Mouse (Mus musculus) left cerebral cortex, adult 8-10 months (tissue): ENCODE results near the gene Ankrd27. TPM values are rescaled to one million over a fixed set of nuclear protein-coding genes. Genes with fewer than 3 reads are reported as not detected.

Experiments
- DNase-seq, 2 experiments: peaks; one replicate each; pipeline ENCODE4 v3.0.0; 2022; ENCODE audit warnings: low spot score in 2 of 2
- total RNA-seq, 4 experiments: library from RNA; stranded (reverse); gene quantifications; 2 replicates each; pipeline ENCODE4 v1.2.4; 2022

The Ankrd27 gene
- total RNA-seq, 4 experiments from 2014 or later = 34.4 to 40.6 (median 39.1) TPM

- DNase-seq = no peak
Observed at GRCm38 (mm10) chr7:35636229-35636628, 50.2 kb downstream of the Ankrd27 start.

- no peak for DNase-seq
Observed at GRCm38 (mm10) chr7:35636874-35637273, 50.8 kb downstream of the Ankrd27 start.

- no peak for DNase-seq
Observed at GRCm38 (mm10) chr7:35640072-35640471, 54.0 kb downstream of the Ankrd27 start.

GRCm38 (mm10) chr7:35646317-35647081, 60.5 kb downstream of the Ankrd27 start:
- no peak for DNase-seq

- DNase-seq = peak; percentile 95 to 98
Observed at GRCm38 (mm10) chr7:35647101-35647698, 61.2 kb downstream of the Ankrd27 start, which contains the start of gene Pdcd5. Gene Pdcd5 (minus strand): TSS chr7:35647521.

GRCm38 (mm10) chr7:35648239-35649069, 62.4 kb downstream of the Ankrd27 start:
- no peak for DNase-seq

- no peak for DNase-seq
Observed at GRCm38 (mm10) chr7:35649071-35649470, 63.0 kb downstream of the Ankrd27 start.

- DNase-seq = no peak
Observed at GRCm38 (mm10) chr7:35650716-35651410, 64.8 kb downstream of the Ankrd27 start.

GRCm38 (mm10) chr7:35651583-35652270, 65.7 kb downstream of the Ankrd27 start:
- no peak for DNase-seq

- DNase-seq = no peak
Observed at GRCm38 (mm10) chr7:35657829-35658228, 71.8 kb downstream of the Ankrd27 start.

GRCm38 (mm10) chr7:35659173-35659572, 73.1 kb downstream of the Ankrd27 start:
- no peak for DNase-seq

GRCm38 (mm10) chr7:35663790-35664376, 77.8 kb downstream of the Ankrd27 start:
- DNase-seq = no peak

GRCm38 (mm10) chr7:35668066-35669041, 82.3 kb downstream of the Ankrd27 start:
- no peak for DNase-seq

- DNase-seq = no peak
Observed at GRCm38 (mm10) chr7:35678976-35679375, 92.9 kb downstream of the Ankrd27 start.

- no peak for DNase-seq
Observed at GRCm38 (mm10) chr7:35681559-35681958, 95.5 kb downstream of the Ankrd27 start.

GRCm38 (mm10) chr7:35683409-35684122, 97.5 kb downstream of the Ankrd27 start:
- no peak for DNase-seq

GRCm38 (mm10) chr7:35686216-35686615, 100.2 kb downstream of the Ankrd27 start:
- no peak for DNase-seq

- DNase-seq = peak in 1 of 2 experiments; percentile 52
Observed at GRCm38 (mm10) chr7:35686756-35687155, 100.7 kb downstream of the Ankrd27 start.
